Mouse (Mus musculus) cerebellum, postnatal 36 days (tissue): ENCODE results near the gene Dao.

Experiments
- DNase-seq, 2 experiments: peaks; one replicate each; pipeline ENCODE4 v3.0.0; 2021 to 2022; ENCODE audit warnings: mixed read lengths in 2 of 2

Gene Dao

DNA sequence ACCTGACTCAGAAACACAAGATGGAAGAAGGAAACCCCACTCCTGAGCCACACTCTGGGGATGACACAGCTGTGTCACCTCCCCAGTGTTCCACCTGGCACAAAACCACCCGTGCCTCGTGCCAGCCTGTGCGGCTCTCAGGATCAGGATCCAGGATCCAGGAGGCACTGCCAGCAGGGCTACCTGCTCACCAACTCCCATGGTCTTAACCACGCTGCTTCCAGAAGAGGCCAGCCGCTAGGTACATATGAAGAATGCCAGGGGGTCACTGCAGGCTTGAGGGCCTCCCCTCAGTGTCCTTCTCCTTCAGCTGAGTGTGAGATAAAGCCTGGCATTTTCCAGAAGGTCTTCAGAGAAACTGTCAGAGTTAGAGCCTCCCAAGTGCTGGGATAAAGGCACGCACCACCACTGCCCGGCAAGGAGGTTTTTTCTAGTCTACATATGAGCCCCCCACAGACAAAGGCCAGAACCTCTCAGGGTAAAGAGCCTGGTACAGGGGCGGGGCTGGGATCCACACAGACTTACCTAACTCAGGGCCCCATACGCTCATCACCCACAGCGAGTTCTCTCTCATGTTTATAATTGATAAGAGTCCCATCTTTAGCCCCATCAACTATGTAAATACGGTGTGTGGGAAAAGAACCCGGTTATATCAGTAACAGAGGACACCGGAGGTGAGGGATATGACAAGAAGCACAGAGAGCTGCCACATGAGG is 19.3 kb upstream of the Dao start:
- peak in 1 of 2 experiments; percentile 27 for DNase-seq

DNA sequence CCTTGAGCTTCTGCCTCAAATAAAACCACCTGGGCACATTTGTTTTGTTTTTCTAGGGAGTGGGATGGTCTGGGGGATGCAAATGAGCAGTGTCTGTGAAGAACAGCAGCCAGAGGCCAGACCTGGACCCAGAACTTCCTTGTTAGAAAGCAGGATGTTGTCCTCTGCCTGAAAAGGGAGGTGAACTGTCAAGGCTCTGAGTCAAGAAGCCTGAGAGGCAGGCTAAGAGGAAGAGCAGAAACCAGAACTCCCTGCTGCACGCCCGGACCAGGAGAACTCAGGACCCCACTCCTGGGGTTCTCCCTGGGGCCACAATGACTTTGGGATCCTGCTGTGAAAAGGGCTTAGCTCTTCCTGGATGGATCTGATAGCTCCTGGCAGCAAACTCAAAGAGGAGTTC is 17.8 kb upstream of the Dao start:
- no peak for DNase-seq

DNA sequence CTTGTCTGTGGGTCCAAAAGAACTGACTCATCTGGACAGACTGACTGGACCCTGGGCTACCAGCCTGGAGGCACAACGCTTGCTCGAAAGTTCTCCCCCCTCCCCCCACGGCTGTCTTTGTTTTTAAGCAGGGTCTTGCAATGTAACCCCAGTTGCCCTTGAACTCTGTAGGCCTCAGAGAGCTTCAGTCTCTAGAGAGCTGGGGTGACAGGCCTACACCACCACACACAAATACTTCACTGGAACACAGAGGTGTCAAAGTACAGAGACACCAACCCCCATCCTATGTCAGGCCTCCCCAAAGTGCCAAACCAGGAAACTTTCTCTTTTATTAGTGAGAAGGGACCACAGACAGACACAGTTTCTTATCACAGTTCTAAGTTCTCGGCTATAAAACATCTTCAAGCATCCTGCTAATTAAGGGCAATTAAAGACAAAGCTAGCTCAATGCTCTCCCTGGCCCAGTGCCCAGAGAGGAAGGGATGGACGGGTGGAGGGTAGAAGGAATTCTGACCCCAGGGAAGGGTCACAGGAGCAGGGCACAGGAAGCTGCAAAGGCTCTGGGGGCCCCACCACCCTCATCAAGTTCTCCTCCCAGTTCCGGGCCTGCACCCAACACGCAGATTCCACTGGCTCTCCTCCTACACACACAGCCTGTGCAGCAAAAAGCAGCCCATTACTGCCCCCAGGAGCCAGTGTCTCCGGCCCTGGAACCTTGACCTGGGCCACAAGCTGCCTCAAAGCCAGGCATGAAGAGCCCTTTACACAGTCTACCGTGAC is 17.1 kb upstream of the Dao start:
- DNase-seq, result no peak

DNA sequence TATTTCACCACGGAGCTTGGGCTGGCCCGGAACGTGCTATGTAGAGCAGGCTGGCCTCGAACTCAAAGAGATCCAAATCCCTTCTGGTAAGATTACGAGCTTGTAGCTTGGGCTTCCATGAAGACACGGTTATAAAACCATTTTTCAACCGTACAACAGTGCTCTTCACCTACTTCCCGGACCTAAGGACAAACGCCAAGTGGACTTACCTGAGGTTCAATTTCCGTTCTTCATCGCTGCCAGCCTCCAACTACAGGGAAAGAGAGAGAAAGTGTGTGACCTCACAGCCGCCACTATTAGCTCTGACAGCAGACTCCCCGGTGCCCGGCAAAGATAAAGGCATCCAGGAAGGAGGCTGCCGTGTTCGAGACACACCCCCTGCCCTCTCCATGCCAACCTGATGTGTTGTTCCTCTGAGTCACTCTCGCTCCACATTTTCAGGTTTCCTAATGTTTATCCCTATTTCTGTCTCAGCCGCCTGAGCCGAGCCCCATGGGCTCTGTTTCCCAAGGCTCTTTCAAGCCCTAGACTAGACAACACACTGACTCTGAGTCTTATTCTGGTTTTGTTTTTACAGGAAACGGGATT is 14.0 kb upstream of the Dao start:
- DNase-seq, result no peak

DNA sequence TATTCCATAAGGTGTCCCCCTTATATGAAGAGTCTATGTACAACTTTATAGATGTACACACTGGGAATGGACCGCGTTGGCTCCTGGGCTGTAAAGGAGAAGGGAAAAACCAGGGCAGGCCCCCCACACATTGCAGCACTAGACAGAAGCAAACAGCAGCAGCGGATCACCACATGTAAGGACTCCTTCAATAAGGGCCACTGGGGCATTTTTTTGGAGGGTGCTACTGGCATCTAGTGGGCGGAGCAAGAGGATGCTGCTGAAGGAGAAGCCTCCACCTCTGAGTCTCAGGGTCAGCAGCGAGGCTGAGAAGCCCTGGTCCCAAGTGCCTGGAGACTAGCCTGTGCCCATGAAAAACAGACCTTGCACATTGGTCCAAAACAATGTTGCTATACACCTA is 12.9 kb upstream of the Dao start:
- DNase-seq, result no peak

DNA sequence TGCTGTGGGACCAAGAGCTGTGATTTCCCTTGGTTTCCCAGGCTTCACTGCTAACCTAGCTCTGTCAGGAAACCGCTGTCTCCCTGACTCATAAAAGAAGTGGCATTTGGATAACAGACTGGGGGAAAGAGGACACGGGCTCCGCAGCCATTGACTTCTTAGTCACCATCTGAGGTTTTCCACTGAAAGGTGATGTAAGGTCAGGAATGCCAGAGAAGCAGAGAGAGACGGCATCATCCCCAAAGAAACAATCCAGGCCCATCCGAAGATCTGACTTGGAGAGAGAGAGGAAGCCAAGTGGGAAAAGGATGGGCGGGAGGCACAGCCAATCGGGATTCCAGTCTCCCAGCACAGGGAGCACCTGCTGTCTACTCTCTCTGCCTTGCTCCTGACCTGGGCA is 12.4 kb upstream of the Dao start:
- no peak for DNase-seq

DNA sequence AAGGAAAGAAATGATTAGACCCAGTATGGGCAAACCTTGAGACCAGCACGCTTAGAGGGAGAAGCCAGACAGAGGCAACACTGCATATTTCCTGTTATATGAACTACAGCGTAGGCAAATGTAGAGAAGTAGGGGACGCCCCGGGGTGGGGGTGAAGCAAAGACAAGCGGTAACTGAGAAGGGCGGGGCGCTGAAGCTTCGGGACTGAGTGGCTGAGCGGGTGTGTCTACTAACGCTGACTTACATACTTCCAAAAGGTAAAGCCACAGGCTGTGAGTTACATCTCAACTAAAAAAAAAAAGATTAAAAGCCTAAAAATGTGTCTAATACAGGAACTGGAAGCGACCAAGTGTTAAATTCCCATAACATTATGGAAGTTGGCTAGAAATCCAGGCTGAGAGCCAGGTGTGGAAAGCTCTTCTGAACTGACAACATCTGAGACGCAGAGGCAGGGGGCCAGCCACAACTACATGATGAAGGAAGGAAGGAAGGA is 11.1 kb upstream of the Dao start:
- peak in 1 of 2 experiments; percentile 25 for DNase-seq

DNA sequence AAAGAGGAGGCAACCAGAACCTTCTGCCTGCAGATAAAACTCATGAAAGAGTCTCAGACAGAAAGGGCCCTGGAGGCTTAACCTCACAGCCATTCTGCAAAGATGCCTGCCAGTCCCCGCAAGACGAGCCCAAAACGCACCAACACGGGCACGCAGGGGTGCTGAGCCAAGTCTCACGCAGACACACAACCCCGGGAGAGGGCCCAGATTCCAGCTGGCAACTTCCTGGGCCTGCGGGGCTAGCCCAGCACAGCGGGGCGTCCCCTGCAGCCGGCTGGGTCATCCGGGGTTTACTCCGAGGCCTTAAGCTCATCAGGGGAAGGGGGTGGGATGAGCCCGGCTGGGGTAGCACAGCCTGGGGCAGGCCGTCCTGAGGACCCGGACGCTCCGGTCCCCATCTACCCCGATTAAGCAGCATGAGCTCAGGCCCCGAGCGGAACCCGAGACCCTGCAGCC is 10.4 kb upstream of the Dao start:
- peak; percentile 65 to 66 for DNase-seq

DNA sequence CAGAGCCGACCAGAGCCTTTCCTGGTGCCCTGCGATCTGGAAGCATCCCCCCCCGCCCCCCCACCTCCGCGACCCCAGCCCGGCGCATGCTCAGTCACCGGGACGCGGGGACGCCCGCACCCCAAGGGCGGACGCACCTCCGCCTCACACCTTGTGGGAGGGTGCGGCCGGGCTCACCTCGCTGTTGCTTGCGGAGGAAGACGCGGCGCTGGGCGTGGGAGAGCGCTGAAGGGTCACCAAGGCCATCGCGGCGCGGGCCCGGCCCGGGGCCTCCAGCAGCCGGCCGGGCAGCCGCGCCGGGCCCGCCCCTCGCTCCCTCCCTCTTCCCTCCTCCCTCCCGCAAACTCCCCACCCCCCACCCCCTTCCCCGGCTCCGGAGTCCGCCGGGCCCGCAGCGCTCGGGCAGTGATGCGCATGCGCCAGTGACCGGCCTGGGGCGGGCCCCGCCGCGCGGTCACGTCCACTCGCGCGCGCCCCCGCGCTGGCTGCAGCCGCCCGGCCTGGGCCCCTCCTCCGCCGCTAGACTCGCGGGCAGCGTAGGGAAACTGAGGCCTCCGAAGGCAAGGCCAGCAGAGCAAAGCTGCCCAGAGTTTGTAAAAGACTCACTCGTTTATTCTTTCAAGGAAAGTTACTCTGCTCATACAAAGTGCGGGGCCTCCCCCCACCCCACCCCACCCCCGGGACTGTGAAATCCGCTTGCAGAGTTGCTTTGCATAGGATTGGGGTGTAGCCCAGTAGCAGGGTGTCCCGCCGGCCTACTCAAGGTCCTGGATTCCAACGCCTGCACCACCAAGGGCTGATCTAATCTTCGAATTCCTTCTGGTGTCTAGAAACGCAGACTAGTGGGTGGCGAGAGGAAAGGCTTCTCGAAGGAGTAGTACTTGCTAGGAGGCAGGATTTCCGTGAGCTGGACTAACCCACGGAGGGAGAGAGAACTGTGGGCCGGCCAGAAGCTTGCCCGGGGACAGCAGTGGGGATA is 9.7 kb upstream of the Dao start, which contains the start of gene Ssh1:
TSS of gene Ssh1 (minus strand) at position 408 of the 979 bp plus-strand sequence.
- peak; percentile 90 to 92 for DNase-seq

DNA sequence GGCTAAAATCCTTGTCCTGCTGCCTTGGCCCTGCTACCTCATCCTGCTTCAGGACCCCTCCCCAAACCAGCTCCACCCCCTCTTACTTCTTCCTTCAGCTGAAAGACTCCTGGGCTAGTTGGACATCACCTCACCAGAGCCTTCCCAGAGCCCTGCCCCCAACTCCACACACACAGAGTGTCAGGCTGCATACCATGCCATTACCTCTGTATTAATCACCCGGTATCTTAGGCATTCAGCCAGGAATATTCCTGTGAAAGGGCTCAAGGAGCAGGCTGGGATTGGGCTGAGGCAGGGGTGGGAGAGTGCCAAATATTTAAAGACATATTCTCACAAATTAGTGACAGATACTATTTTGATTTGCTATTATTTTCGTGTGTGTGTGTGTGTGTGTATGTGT is 7.0 kb upstream of the Dao start:
- DNase-seq, result no peak

DNA sequence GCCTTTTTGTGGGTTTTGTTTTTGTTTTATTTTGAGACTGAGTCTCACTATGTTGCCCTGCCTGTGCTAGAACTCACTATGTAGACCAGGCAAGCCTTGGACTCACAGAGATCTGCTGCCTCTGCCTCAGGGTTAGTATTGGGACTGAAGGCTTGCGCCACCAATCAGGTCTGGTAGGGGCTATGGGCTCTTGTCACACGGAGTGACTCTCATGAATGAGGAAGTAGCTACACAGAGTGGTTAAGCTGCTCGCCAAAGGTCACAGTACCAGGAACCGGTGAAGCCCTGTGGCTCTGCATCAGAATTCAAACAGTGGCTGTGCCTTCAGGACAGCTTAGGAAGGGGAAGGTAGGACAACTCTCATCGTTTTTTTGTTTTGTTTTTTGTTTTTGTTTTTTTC is 4.1 kb upstream of the Dao start:
- DNase-seq, result no peak

DNA sequence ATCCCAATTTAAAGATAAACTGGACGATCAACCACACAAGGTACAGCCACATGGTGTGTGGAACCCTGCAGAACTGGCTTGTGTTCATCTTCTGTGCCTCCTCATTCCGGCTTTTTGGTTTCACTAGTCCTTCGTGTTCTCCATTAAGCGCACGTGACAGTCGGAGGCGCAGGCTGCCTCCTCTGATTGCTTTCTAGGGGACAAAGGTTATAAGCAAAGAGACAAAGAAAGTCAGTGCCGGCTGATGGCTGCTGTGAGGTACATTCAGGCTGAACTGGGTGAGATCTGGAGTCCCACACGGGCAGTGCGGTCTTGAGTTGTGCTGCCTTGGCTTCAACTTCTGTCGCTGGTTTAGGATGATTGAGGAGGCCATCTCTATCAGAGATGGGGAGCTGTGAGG is 1.1 kb downstream of the Dao start:
- DNase-seq, result no peak

DNA sequence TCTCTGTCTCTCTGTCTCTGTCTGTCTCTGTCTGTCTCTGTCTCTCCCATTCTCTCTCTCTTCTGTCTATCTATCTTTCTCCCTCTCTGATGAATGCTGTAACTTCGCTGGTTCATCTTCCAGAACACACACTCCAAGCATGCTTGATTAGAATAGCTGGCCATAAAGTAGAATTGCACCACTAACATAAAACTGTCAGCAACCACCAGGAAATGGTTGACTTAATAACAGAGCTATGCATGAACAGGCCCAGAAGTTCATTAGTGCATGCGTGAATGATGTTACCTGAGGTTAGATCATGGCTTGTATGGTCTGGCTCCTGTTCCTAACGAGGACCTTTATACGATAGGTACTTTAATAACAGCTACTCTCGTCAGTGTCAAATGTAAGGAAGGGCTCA is 1.6 kb downstream of the Dao start:
- no peak for DNase-seq

DNA sequence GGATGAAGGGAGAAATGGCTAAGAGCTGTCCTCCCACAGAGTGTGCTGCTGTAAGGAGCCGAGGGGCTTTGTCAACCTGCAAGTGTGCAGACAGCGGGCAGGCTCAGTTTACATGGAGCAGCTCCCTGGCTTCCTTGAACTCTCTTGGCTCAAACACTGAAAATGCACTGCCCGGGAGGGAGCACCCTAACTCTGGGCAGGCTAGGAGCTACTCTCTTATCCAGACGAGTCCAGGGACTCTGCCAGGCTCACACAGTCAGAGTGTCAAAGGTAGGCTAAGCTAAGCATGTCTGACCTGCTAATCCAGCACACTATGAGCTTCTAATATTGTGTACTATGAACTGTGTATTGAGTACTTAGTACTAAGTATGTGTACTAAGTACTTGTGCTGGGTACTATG is 3.5 kb downstream of the Dao start:
- no peak for DNase-seq

DNA sequence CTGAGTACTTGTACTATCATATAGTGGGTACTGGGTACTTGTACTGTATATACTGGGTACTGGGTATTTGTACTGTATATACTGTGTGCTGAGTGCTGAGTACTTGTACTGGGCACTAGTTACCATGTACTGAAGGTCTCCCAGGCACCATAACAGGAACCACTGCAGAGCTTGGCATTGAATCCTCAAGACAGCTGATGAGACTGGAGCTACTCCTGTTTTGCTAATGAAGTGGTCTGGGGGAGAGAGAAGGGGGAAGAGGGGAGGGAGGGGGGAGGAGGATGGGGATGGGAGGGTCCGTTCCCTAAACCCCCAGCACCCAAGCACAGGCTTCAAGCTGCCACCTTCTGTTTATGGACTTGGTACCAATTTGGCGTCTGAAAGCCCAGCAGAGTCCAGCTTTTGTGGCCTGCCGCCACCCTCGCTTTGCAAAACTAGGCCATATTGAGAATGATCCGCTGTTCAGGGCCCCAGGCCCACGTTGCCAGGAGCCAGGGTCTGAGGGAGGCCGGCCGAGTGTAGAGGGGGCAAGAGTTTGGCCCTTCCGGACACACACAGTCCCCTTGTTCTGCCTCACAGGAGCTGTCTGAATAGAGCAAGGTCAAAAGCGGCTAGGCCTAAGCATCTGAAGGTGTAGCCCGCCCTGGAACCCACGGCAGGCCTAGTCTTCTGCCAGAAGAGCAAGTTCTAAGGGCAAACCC is 4.4 kb downstream of the Dao start:
- DNase-seq, result no peak

DNA sequence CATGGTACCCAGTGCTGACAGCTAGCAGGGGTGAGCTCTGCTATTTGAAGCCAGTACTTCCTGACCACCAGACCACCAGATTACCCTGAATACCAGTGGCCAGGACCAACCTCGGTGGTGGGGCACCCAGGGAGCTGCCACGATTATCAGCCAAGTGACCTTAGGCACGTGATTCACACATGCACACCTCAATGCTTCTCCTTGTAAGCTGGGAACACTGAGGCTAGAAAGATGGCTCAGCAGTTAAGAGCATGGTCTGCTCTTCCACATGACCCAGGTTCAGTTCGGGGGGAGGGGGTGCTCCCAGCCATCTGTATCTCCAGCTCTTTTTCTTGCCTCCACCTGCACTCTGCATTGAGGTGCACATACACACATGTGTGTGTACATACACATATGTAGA is 5.5 kb downstream of the Dao start:
- DNase-seq, result no peak

DNA sequence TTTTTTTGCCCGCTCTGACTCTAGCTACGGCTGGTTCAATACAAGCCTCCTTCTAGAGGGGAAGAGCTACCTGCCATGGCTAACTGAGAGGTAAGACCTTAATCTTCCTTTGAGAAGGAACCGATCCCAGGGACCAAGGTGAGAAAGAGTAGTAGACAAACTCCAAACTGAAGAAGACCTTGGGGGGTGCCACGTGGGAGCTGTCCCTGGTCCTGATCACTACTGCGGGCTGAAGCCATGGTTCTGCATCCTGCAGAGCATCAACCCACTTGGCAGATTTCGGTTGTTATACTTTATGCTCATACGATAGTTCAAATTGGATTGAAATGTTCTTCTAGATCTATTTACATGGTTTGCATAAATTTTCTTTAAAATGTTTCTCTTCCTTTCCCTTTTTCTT is 11.6 kb downstream of the Dao start:
- no peak for DNase-seq

DNA sequence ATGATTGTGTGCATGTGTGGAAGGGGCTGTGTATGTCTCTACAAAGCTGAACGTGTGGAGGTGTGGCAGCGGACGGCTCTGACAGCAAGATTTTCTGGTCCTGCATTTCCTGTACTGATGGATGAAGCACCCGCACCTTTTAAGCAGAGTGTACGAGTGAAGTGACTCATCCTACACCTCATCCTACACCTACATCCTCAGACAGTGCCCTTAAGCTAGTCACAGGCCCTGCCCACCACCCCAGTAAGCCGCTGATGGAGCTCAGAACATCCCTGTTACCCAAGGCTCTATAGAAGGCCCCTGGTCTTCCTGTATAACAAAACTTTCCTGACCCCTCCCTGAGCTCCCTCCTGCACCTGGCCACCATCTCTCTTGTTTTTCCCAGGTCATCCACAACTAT is 20.9 kb downstream of the Dao start:
- DNase-seq, result no peak

DNA sequence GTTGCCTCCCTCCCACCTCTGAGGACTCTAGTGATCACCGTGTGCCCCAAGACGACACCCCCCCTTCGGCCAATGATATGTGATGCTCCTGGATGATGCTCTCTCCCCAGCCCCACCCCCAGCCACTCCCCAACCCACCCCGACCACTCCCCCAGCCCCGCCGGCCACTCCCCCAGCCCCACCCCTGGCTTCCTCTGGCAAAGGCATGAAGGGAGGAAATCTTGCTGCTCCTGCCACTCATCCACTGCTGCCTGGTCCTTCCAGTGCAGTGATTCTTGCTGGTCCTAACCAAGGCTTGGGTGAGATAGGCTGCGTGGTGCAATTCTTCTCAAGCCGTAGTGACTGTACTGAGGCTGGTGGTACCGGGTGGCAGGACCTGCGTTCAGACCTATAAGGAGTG is 21.4 kb downstream of the Dao start:
- DNase-seq, result no peak

DNA sequence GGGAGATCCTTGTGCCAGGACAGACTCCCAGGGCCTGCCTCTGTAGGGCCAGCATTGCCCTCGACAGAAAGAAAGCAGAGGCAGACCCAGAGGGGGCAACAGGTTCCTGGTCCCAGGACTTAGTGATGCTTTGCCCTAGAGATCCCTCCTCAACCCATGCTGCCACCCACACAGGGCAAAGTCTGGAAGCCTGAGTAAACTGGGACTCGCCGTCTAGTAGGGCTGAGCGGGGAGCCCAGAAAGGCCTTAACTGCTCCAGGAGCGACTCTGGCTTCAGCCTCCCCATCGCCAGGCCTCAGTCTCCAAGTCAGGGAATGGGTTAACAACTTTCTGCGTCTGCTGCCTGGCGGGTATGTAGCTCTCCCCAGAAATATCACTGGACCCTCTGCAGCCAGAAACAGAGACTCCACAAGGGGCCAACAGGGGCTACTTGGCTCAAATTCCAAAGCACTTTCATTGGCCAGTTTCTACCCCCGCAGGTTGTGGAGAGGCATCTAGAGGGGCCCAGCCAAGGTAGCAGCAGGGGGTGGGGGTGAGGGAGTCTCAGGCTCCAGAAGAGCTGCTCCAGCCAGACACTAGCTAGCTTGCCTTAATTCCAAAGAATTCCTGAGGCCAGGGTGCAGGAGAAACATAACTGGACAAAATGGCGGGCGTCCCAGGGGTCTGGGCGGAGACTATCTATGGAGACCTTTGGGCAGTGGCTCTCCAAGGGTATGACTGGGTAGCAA is 23.9 kb downstream of the Dao start:
- peak in 1 of 2 experiments; percentile 30 for DNase-seq

DNA sequence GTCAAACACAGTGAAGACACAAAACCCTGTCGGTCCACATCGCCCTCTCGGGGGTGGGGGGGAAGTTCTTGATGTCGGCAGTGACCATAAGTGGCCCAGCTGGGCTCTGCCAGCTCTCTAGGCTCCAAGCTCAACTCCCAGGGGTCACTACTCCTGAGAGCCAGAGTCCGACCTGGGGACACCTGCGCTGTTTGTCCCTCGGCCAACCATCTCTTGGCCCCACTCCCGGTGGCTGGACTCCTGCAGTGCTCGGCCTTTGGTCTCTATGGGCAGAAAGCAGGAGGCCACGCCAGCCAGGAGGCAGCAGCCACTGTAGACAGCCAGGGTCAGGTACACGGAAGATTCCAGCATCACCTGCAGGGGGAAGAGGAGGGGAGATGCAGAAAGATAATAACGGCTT is 24.6 kb downstream of the Dao start:
- DNase-seq, result peak; percentile 73 to 77
